Mouse (Mus musculus) testis, adult 2 months (tissue): ENCODE results near the gene Fxyd2.

ENCODE experiments used
- CTCF ChIP-seq: fragments of 200-500 bp; IDR thresholded peaks from 2 replicates; pipeline ENCODE4 v1.5.1; 2012; ENCODE audit warnings: low read depth, mild to moderate bottlenecking, inconsistent platforms, low read length, moderate library complexity; ENCODE audit not compliant: control insufficient read depth, insufficient read depth, insufficient replicate concordance
- POLR2A ChIP-seq: fragments of 200-500 bp; IDR thresholded peaks from 2 replicates; pipeline ENCODE4 v1.6.1; 2012; ENCODE audit warnings: low read depth, mild to moderate bottlenecking, inconsistent platforms, low read length, moderate library complexity; ENCODE audit not compliant: control insufficient read depth

DNA sequence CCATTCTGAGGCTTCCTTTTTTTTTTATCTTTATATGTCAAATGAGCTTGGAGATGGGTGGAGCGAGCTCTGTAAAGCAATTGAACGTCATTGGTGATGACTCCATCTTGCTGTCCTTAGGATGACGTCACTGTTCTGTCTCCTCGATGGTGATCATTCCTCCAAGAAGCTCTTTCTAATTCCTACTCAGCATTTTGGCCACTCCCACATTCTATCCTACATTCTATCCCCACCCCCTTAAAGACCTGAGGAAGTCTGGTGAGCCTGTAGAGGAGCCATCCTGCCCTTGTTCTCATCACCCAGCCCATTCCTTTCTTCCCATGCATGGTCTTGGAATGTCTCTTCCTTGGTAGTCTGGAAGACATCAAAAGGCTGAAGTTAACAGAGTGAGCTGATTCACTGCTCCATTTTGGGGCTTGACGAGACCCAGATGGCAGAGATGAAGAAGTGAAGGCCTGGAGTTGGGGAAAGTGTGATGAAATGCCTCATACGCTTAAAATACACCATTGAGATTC, 24.4 kb upstream of the Fxyd2 start:
- TF ChIP-seq CTCF = no peak
- no peak for TF ChIP-seq POLR2A
